Mouse (Mus musculus) 3T3-L1 (cell line): ENCODE results near the gene Vwa1.
"Not testable (repeated sequence)": the region's sequence is repeated elsewhere in the genome, so short reads cannot be mapped to it uniquely, and the experiment has no call there.

Experiments
- DNase-seq: peaks from one replicate; pipeline ENCODE4 v3.0.0-alpha.2; 2015; ENCODE audit warnings: low read depth, low spot score

The Vwa1 gene

DNA sequence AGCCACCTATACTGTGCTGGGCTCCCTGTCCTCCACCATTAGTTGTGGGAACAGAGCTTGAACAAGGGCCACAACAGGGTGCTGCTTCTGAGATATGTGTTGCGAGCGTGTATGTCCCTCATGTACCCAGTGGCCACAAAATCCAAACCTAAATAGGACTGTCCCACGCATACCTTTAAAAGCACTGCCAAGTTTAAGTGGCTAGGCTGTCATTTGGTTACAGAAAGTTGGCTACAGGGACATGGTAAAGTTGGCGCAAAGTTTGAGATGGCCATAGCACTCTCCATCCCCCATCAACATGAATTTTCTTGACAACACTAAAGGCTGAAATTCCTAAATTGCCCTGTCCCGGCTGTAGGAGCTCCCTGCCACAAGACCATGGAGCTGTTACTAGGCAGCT is 29.4 kb downstream of the Vwa1 start:
- no peak for DNase-seq

DNA sequence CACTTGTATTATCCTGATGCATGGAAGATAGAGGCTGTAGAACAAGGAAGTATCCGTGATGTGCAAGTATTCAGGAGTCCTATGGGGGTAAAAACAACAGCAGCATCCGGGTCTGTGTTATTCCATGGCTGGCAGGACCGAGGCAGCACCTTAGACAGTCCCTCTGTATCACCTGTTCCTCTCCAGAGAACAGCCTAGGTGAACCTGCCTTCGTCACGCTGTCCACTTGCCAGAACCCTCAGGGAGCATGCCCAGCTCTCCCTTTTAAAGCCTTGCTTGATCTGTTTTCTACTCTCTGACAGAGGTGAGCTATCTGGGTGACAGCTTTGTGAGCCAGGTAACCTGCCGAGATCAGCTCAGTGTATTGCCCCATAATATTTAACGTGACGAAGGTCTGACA is 30.0 kb downstream of the Vwa1 start:
- DNase-seq = no peak

DNA sequence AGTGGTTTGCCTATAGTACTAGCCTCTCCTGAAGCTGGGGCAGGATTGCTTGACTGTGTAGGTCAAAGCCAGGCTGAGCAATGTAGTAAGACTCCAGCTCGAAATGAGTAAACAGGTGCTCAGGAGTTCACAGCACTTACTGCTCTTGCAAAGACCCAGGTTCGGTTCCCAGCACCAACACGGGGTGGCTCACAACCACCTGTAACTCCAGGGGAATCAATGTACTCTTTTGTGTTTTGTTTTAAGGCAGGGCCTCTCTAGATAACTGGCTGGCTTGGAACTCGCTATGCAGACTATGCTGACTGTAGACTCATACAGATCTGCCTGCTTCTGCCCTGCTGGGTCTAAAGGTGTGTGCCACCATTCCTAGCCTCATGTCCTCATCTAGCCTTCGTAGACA is 31.8 kb downstream of the Vwa1 start:
- DNase-seq = no peak

DNA sequence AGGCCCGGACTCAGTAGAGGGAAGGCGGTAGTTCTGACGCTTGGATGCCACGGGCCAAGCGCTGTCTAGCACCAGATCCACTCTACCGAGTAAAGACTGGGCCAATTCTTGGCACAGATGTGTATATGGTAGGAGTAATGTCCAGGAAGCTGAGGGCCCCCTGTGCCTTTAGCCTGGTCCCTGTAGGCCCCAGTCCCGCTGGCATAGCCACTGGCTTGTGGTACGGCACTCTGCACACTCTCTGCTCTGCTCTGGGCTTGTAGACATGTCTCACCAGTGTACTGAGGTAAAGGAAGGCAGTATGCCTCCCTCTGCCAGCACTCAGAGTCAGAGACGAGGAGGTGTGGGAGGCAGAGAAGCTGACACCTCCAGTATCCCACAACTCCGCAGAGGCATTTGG is 33.8 kb downstream of the Vwa1 start:
- not testable (repeated sequence) for DNase-seq

DNA sequence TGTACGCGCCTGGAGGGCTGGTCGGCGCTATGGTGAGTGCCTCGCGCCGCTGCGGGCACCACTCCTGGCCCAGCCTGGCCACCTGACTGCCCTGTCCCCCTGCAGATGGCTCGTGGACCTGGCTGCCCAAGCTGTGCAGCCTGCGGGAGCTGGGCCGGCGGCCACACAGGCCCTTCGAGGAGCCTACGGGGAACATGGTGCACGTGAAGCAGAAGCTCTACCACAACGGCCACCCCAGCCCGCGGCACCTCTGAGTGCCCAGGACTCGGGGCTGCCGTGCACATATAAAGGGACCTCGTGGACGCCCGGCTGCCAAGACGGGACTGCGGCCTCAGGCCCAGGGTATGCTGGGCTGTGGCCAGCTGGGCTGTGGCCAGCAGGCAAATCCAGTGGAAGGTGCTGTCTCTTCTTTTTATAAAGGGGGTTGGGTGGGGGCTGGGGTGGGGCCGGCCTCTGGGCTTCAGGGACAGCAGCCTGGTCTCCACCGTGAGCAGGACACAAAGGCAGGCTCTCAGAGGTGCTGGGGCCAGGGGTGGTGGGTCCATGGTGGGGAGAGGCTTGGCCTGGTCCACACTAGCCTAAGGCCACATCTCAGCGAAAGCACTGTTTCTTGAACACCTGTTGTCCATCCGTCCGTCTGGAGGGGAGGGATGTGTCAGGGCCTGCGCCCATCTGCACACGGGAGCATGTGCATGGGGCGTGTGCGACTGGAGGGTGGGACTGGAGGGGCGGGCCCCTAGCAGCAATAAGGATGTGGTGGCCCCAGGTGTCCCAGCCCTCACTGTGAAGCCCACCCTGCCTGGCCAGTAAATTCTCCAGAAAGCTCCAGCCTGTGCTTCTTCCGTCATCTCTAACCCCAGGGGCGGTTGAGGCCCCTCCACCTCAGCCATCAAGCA is 34.5 kb downstream of the Vwa1 start:
- DNase-seq = no peak

DNA sequence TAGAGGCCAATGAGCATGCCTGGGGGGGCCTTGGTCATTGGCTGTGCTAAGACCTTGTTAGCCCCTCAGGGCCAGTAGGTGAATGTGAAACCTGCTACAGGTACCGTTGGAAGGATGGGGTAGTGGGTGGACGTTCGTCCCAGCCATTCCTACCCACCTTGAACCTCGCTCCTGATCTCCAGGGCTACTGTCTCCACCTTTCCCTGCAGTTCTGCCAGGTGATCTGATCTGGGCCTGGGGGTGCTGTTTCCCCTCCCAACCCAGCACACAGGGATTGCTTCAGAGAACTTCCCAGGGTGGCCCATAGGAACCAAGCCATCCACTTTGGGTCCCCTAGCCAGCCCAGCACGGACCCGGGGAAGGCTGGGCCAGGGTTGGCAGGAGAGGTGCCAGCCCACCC is 35.3 kb downstream of the Vwa1 start:
- no peak for DNase-seq

DNA sequence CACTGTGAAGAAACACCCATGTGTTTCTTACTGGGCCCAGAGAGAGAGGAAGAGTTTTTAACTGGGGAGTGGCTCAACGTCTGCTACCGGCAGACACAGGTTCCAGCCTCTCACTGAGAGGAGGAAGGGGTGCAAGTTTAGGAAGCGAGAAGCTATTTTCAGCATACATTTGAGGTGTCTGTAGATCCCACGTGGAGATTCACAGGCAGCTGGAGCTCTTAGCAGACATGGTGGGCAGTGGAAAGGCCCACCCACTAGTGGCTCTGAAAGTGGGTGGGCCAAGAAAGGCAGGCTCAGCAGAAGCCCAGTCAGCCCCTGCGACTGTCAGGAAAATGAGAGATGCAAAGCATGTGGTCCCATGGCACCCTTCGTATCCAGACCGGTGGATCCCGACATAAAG is 36.2 kb downstream of the Vwa1 start:
- no peak for DNase-seq

DNA sequence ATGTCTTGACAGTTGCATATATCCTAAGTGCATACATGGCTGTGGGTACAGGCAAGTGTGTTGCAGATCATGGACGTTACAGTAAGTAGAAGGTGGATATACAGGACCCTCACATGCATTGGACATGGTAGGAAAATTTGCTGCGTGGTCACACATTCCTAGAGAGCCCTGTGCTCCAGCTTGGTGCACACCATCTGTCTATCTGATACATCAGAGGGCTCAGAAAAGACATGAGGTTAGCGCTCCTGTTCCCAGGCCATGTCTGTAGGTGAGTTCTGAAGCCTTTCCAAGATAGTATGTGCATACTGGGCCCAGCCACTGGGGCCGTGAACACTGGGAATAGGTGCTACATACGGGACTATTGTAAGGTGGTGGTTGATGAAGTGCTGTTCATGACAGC is 38.1 kb downstream of the Vwa1 start:
- no peak for DNase-seq

DNA sequence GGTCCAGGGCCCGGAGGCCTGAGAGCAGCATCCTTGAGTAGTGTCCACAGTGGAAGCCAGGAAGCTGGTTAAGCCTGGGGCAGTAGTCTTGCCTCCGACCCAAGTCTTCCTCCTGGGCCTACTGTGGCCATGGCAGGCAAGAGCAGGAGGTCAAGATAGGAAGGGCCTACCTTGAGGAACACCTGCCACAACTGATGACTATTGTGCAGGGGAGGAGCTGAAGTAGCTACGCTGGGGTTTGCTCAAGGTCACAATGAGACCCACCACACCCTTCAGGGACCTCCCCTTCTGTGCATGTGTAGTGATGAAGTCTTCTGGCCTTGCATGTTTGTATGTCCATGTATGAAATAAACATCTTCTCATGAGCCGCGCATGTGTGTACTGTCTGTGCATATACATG is 38.7 kb downstream of the Vwa1 start:
- DNase-seq = no peak

DNA sequence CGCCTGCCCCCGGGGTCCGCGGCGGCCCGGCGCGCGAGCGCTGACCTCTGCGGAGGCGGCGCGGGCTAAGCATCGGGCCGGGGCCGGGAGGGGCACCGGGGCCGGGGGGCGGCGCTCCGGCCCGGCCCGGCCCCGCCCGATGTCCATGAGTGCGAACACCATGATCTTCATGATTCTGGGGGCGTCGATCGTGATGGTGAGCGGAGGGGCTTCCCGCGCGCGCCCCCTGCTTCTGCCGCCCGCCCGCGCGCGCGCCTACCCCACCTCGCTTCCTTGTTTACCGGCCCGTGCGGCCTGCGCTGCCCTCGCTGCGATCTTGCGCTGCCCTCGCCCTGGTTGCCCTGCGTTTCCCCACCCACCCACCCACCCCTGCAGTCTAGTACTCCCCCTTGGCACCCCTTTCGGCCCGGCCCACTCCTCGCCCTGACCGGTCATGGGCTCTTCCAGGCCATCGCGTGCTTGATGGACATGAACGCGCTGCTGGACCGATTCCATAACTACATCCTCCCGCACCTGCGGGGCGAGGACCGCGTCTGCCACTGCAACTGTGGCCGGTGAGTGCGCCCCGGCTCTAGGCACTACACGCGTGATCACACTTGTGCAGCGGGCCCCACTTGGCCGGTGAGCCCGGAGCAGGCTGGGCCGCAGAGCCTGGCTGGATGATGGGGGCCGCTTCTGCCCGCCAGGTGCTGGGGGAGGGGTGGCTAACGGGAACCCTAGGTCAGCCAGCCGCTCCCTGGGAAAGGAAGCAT is 39.4 kb downstream of the Vwa1 start:
- DNase-seq = peak; percentile 59

DNA sequence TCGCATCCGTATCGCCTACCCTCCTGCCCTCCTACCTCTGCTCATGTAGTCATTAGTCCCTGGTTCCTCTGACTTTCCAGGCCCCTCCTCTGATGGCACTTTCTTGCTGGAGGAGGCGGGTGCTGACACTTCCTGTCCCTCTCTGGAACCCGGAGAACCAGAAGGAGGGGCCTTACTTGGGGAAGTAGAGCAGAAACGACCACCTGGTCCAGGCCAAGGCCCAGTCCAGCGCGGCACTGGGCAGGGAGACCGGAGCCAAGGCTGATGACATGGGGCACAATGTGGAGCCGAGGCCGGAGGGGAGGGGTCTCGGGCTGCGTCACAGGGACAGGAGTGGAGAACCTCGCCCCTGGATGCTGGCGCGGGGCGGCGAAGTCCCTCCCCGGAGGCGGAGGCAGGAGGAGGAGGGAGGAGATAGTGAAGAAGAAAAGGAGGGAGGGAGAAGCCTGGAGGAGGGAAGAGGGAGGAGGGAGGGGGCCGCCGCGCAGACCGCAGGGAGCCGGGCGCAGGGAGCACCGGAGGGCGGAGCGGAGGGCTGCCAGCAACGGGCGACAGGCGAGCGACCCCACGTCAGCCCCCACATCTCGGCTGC is 40.1 kb downstream of the Vwa1 start, which contains the start of gene Tmem240:
Tmem240 (plus strand) TSS at position 451 of the 592 bp plus-strand sequence.
- DNase-seq = peak; percentile 97

DNA sequence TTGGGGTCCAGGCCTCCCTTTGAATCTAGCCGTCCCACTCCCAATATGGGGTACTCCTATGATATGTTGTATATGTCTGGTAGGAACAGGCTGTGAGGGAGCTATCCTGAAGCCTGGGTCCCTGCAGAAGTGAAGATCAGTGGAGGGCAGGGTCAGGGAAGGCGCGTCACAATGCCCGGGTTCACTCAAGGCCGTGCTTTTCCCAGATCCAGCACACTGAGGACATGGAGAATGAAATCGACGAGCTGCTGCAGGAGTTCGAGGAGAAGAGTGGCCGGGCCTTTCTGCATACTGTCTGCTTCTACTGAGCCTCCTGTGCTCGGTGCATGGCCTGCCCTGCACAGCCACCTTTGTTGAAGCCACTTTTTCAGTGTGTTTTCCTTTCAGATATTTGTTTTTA is 41.2 kb downstream of the Vwa1 start:
- DNase-seq = no peak

DNA sequence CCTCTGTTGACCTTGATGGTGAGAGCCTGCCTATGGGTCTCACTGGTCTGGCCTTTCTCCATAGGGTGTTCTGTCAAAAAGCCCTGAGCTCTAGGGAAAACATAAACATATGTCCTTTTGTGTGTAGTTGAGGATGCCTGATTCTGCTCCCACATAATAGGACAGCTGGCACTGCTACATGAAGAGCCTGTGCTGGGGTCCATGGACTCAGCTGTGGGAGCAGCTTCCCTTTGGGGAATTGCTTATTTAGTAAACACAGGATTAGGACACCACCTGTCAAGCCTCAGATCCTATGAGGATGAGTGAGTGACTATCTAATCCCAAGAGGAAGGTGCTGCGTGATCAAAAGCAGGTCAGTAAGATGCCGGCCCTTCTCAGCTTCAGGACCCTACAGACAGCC is 46.5 kb downstream of the Vwa1 start:
- DNase-seq = no peak

DNA sequence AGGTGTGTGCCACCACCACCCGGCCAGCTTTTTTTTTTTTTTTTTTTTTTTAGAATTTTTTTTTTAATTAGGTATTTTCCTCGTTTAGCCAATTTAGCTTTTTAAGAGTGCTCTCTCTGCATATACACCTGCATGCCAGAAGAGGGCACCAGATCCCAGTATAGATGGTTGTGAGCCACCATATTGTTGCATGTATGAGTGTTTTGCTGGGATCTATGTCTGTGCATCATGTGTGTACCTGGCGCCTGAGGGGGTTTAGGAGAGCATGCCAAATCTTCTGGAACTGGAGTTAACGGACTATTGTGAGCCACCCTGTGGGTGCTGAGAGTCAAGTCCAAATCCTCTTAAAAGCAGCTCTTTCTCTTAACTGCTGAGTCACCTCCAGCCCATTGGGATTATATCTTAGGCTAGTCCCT is 52.8 kb downstream of the Vwa1 start:
- peak; percentile 55 for DNase-seq
